Mouse (Mus musculus) gastrocnemius, postnatal 14 days (tissue): ENCODE data around the gene Atp10a. TPM values are rescaled to one million over a fixed set of nuclear protein-coding genes. Genes with fewer than 3 reads are reported as not detected.

Source experiments
- DNase-seq: peaks from one replicate; pipeline ENCODE4 v3.0.0; 2021; ENCODE audit warnings: mixed read lengths
- intact Hi-C: fragments of 180-260 bp; cut with DNase I; formaldehyde crosslinking; loops from one replicate; pipeline ENCODE4 v1.15.1; 2025; ENCODE audit warnings: low total_unique reads
- total RNA-seq, 2 experiments: library from RNA; stranded (reverse); gene quantifications; 2 replicates each; pipeline ENCODE4 v1.2.3; 2021

The Atp10a gene
- total RNA-seq, 2 experiments from 2014 or later, result 2.7 to 3.6 TPM

DNA sequence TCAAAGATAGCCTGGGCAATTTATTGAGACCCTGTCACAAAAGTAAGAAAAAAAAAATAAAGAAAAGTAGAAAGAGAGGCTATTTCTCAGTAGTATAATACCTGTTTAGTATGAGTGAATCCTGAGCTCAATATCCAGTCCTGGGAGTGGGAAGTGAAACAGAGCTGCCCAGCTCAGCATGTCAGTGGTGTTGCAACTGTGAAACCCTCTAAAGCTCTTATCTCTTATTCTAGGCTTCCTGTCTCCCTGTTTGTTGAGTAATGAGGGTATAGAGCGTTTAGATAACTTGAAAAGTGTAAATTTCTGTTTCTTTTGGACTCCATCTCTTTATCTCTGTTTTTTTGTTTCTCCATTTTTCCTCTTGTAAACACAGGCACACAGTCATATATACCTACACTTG is 74.9 kb downstream of the Atp10a start:
- DNase-seq, result no peak
- intact Hi-C loops, result no loop called here

DNA sequence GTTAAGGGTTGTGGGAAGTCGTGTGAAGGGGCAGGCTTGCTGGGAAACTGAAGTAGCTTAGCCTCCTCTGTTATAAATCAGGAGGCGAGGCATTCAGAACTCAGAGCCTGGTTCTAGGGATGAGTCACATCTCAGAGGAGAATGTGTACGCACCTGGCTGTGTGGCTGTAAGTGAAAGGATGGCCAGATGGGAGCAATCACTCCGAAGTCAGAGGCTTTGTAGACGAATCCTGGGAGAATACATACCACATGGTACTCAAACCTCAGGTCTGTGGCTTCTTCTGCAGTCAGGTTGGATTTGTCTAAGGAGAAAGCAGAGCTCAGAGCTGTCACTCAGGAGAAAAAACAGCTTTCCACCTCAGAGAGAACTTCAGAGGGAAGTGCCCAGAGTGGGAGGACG is 76.4 kb downstream of the Atp10a start:
- no peak for DNase-seq
- intact Hi-C loops, result no loop called here

DNA sequence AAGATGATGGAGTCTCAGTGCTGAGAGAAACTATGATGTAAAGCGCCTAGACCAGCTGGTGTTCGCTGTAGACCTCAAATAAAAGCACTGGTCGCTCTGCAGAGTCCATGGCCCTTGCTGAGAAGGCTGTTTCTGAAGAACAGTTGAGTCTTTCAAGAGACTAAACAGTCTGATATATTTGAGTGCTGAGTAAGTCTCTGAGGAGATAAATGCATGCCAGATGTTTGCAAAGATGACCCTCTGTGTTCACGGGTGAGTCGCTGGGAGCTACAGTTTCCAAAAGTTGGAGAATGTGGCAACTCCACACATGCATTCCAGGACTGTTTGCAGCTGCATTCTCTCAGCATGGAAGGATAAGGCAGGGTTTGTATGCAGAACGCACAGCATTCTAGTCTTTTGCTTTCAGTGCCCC is 77.5 kb downstream of the Atp10a start:
- DNase-seq, result no peak
- intact Hi-C loops, result no loop called here

DNA sequence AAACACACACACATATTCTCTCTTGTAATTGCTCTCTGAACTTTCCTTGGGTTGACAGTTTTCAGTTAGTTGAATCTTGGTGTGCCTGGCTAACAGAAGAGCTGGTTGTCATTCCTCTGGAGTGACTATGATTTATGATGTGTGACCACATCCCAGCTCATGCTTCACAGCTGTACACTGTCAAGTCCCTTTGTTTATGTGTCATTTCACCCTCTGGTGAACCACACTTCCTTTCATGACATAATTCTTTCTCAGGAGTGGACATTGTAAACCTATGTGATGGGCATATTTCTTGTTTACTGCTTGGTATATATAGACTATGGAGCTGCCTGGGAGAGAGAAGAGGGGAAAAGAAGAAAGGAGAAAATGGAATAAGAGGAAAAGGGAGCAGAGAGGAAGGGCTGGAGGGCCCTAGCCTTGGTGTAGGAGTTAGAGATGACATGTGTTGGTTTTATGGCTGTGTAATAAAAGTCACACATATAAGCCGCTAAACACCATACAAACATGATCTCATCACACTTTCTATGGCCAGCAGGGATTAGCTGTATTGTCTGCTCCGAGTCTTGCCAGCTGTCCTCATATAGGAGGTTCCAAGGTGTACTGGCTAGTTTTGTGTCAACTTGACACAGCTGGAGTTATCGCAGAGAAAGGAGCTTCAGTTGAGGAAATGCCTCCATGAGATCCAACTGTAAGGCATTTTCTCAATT is 81.0 kb downstream of the Atp10a start:
- no peak for DNase-seq
- intact Hi-C loops, result no loop called here

DNA sequence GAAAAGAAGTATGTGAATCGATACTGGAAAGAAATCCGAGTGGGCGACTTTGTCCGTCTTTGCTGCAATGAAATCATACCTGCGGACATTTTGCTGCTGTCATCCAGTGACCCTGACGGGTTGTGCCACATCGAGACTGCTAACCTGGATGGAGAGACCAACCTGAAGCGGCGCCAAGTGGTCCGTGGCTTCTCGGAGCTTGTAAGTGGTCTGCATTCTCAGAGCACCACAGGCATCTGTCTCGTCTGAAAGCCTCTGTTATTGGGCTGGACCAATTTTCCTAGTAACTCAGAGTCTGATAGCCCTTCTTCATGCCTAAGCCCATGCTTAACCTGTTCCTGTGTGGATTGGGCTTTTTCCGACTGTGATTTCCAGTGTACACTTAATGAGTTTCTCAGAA is 84.2 kb downstream of the Atp10a start:
- no peak for DNase-seq
- intact Hi-C loops, result loop anchor here (10.0 kb wide), 1 partner anchor 155 kb away; no protein-coding TSS in a partner anchor

DNA sequence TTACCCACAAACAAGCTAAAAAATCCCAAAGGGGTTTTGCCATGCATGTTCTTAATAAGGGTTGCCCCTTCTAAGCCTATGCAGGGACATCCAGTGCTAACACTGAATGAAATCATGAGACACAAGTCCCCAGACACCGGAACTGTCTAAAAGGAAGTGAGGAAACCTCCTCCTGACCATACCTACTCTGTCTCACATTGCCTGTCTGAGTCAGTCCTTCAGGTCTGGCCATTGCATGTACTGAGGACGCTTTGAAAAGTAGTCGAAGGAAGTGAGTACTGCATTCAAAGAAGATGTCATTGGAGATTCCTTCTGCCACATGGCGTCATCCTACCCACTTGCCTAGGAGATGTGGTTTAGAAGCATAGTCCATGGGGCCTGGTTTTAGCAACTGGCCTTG is 84.9 kb downstream of the Atp10a start:
- intact Hi-C loops, result loop anchor here (10.0 kb wide), 1 partner anchor 156 kb away; no protein-coding TSS in a partner anchor
- DNase-seq, result no peak

DNA sequence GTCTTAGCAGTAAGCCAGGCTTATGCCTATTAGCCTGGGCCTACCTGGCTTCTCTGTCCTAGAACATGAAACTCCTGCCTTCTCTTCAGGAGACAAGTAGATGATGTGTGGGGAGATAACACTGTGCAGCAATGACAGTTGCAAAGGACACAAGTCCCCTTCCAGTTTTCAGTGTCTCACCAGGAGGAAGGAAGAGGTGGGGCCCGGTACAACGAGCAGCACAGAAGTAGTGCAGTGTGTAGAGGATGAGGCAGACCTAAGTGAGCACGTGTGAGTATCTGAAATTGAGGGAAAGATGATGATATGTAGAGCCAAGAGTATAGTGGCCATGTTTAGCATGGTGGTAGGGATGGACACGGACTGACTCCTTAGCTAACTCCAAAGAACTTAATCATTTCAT is 86.0 kb downstream of the Atp10a start:
- no peak for DNase-seq
- intact Hi-C loops, result loop anchor here (10.0 kb wide), 1 partner anchor 157 kb away; no protein-coding TSS in a partner anchor

DNA sequence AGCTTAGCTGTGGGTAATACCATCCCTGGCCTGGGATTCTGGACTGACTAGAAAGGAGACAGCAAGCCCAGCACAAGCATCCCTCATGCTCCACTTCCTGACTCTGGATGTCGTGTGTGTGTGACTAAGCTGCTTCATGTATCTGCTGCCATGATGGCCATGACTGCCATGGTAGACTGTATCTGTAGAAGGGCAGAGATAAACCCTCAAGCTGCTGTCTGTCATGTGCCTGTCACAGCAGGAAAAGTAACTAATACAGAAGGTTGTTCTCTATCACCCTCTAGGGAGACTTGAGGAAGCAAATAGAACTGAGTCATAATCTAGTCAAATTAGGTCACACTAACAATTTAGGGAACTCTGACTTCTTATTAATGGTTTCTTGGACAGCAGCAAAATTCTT is 86.7 kb downstream of the Atp10a start:
- intact Hi-C loops, result loop anchor here (10.0 kb wide), 1 partner anchor 158 kb away; no protein-coding TSS in a partner anchor
- no peak for DNase-seq

DNA sequence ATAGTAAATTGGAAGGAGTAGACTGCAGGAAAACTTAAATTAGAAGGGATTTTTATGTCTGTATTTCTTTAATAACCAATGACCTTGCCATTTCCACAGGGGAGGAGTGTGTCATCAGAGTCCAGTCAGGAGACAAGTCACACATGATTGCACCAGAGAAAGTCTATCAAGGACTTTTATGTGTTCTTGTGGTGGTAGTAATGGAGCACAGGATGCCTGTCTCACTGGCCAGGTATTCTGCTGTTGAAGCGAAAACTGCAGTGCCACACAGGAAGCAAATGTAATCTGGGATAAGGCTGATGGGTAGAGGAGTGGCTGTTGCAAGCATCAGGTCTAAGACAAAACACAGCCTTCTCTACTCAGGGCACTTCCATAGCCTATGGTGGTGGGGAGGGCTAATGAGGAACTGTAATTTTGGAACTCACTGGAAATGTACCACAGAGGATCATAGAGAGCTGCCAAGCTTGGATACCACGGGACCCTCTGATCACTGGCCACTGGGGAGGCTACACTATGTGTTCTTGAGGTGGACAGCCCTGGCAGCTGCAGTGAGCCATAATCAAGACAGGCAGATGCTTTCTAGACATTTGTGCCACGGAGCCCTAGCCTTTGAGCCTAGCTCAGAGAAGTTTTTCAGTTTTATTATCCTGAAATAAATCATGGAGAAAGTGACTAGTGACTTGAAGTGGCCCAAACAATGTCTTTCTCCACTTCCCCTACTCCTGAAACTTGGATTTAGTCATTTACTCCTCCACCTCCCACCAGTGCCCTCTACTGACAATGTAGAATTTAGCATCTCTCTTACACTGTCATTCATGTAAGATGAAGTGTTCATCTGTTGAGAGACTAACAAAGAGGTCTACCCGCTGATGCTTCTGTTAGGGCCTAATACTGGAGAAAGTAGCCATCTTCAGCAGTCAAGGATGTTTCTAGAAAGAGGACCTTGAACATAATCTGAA is 87.7 kb downstream of the Atp10a start:
- DNase-seq, result no peak
- intact Hi-C loops, result loop anchor here (10.0 kb wide), 1 partner anchor 159 kb away; no protein-coding TSS in a partner anchor

DNA sequence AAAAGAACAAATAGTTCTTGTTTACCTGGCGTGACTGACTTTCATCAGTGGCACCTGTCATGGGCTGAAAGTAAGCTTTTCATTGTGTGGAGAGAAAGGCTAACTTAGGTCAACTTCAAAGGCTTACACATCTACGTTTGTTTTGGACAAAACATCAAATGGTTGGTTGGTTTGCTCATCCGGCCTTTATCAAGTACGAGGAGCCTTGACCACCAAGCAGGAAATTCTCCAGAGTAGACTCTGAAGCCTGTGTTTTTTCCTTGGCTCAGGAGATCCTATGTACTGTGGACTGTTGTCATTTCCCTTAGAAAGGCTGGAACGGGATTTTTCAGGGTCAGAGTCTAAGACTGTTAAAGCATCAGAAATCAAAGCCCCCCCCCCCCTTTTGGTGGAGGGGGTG is 90.9 kb downstream of the Atp10a start:
- DNase-seq, result no peak
- intact Hi-C loops, result loop anchor here (10.0 kb wide), 1 partner anchor 162 kb away; no protein-coding TSS in a partner anchor

DNA sequence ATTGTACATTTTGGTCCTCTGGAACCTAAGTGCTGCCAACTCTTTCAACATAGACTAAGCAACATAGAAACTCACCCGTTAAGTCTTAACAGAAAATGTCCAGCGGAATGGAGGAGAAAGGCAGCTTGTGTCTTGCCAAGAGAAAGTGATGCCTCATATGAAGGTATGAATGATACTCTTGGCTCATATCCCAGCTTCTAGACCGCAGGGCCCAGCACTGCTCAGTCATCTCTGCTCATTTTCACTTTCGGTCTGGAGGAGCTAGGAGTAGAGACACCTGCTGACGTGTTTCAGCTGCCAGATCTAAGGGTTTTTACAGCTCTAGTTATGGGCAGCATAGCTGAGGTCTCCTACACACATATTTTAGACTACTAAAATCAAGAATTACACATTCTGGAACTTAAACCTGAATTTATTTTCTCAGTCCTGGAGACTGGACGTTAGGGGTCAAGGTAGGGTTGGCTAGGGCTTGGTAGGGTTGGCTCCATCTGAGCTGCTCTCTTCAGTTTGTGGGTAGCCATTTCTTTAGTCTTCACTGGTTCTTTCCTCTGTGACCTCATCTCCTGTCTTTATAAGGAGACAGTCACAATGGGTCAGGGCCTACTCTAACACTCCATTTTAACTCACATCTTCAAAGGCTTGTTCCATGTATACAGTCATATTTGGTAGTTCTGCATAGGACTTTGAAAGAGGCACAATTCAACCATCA is 94.1 kb downstream of the Atp10a start:
- intact Hi-C loops, result loop anchor here (10.0 kb wide), 1 partner anchor 165 kb away; no protein-coding TSS in a partner anchor
- DNase-seq, result no peak

DNA sequence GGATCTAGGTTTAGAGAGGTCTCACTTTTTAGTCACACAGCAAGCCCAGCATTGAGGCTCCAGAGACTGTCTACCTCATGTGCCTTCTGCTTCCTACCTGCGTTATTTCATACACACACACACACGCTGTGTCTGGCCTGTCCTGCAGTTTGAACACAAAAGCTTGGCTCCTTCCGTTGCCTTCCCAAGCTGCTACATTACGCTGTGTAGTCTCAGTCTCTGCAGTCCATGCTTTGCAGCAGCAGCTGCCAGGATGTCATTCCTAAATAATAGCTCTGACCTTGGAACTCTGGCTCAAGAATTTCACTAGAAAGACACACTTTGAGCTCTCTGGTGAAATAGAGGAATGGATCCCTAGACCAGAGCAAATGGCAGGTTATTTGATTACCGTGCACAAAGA is 96.1 kb downstream of the Atp10a start:
- intact Hi-C loops, result no loop called here
- no peak for DNase-seq

DNA sequence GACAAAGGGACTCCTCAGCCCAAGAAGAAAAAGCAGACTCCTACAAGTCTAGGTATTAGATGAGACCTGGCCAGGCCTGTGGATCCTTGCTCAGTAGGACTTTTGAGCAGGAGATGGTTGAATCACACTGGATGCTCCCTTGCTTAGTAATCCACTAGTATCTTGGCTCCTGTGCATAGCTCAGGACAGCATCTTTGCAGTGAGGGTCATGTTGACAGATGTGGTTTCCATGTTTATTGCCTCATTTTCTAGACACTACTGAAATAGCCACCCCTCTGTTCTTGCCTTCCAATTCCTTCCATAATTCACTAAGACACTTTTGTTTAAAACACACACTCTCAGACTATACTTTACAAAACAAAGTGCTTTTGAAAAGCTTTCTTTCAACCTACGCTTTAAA is 98.1 kb downstream of the Atp10a start:
- intact Hi-C loops, result no loop called here
- no peak for DNase-seq

DNA sequence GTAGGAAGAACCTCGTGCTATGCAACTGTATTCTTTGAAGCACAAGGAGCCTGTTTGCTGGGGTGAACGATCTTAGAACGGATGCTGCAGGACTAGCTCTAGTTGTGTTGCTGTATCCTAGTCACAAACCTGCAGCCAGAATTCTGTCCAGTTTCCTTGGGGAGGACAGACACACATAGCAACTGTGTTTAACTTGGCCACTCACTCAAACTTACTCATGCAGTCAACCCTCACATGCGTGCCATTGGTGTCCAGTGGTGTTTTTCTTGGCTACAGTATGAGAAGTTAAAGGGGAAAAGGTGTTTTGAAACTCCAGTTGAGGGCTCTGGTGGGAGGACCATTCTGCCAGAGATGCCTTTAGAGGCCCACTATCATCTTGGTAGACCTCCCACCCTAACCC is 98.6 kb downstream of the Atp10a start:
- intact Hi-C loops, result no loop called here
- DNase-seq, result no peak

DNA sequence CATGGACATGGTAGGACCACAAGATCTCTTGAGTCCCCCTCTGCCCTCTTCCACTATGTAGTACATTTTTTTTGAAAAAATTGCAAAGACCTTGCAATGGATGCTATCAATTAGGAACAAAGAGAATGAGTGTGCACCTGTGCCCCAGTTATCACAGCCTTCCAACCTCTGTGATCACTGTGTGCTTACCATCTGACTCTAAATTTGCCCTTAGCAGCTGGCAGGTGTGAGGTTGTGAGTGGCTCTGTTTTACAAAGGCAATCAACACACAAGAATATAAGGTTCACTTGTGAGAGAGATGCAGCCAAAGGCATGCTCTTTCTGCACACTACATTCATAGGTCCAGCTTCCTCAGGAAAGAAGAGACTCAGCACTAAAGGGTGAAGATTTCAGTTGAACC is 99.1 kb downstream of the Atp10a start:
- no peak for DNase-seq
- intact Hi-C loops, result no loop called here

DNA sequence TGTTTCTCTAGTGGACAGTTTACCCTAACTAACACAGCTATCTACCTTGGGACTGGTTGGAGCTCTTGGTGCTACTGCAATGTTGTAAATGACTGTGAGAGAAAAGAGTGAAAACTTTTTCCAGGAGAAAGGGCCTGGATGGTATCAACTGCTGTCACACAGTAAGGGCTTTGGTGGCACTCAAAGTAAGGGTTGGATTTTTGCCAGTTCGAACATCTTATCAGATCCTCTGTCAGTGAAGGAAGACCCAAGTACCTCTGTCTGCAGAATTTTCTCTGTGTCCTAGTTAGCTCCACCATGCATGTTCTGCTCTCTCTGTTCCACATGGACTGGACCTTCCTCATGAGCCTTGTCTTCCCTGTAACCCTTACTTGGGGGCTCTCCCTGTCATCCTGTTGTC is 99.9 kb downstream of the Atp10a start:
- DNase-seq, result no peak
- intact Hi-C loops, result no loop called here

DNA sequence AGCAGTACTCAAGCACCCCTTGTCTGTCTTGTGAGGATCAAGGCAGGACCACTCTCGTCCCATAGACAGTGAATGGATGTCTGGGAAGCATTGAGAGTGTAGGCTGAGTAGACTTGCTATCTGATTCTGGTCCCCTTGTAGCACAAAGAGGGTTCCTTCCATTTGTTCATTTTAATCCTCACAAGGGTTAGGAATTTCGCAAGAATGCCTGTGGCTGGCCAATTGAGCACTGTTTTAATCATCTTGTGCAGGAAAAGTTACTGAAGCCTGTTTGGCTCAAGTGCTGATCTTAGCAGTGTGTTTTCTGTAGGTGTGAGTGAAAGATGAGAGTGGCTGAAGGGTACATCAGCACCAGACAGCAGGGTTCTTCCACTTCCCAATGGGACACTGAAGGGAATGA is 101.4 kb downstream of the Atp10a start:
- intact Hi-C loops, result no loop called here
- no peak for DNase-seq

DNA sequence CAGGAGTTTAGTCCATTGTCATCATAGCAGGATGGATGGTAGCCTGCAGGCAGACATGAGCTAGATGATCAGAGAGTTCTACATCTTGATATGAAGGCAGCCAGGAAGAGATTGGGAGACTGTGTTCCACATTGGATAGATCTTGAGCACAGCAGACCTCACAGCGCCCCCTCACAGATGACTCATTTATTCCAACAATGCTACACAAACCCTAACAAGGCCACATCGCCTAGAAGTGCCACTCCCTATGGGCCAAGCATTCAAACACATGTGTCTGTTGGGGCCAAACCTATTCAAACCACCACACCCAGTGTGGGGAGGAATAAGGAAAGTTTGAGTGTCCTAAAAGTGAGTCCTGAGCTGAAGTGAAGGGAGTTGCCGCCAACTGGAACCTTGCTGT is 102.4 kb downstream of the Atp10a start:
- intact Hi-C loops, result no loop called here
- DNase-seq, result no peak

DNA sequence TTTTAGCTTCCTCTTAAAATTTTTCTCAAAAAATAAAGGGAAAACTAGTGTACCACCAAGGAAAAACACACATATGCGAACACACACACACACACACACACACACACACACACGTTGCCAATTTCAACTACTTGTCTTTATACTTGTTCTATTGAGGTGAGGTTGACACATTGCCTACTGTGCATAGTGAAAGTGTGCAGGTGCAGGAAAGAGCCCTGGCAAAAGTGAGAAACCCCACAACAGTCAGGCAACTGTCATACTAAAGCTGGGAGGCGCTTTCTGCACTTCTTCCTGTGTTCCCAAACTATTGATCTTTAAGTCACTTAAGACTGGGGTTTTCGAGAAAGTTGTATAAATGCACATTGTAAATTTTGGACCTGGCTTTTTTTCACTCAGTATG is 103.3 kb downstream of the Atp10a start:
- intact Hi-C loops, result no loop called here
- no peak for DNase-seq

DNA sequence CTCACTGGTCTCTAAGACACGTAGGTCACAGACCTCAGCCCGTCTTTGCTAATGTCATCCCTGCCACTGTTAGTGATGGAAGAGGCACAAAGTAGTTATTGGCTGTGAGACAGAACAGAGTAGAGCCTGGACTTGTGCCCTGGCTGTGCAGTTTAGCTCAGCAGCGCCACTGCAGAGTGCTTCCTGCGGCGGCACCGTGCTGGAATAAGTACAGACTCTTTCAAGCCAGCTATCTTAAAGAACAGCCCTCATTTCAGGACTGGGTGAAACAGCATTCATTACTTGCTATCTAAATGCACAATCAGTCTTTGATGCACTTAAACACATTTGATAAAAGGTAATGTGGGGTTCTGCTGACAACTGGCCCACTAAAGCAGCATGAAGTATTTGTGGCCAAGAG is 111.3 kb downstream of the Atp10a start:
- DNase-seq, result peak; percentile 51

More for the DNA sequence above, 111.3 kb downstream of the Atp10a start:
- intact Hi-C loops, result no loop called here
